Mouse (Mus musculus): ENCODE results near the gene Adgrf3. TPM values are rescaled to one million over a fixed set of nuclear protein-coding genes. Genes with fewer than 3 reads are reported as not detected.
"Not testable (repeated sequence)": the region's sequence is repeated elsewhere in the genome, so short reads cannot be mapped to it uniquely, and the experiment has no call there.

The Adgrf3 gene
- total RNA-seq (2022) = not detected

DNA sequence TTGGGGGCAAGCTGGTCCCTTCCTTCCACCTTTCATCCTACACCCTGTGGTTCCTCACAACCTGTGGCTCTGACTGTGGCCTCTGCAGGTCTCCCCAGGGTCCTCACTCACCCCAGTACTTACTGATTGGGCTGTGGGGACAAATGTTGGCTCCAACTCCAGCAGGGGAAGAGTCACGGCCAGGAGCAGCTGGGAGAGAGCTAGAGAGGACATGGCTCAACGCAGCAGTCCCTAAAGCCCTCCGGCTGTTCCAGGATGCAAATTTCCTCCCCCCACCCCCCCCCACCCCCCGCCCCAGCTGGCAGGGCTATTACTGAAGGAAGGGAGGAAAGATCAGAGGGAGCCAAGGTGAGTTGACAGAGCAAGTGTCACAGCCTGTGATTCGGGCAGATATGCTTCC lies at the start of gene Adgrf3:
Adgrf3 (minus strand) TSS at position 230 of the 400 bp plus-strand sequence.
- DNase-seq (ENCODE audit: low spot score in 2 of 2) = no peak

DNA sequence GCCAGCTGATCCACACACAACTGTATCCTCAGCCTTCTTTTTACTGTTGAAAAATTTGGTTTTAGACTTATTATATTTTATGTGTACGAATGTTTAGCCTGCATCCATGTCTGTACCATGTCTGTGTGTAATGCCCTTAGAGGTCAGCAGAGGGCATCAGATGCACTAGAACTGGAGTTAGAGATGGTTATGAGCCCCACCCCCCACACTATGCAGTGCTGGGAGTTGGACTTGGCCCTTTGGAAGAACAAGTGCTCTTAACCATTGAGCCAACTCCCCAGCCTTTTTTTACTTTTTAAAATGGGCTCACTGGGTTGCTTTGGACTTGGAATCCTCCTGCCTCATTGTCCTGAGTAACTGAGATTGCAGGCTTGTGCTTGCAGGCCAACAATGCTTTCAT lies 42.1 kb upstream of the Adgrf3 start:
- DNase-seq (ENCODE audit: low spot score in 2 of 2) = no peak

DNA sequence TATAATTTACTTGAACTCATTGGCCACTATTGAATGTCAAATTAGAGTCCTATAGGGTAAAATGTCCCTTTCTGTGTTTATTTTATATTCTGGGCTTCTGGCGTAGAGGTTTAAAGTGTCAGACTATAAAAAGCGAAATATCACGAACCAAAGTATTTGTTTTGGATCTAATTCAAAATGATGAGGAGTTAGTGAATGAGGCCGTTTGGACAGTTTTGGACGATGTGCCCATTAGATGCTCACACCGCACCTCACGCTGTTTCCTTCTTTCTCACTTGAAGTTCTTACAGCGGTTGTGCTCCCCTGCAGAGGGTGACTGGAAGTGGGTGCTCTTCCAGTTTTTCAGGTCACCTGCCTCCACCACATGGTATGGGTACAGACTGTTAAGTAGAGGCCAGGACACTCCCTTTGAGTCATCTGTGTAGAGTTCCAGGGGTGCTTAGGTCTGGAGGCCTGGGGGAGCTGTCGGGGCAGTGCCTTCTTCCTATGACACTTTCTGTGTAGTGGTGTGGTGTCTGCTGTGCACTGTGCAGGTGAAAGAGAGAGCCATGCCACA lies 40.4 kb upstream of the Adgrf3 start:
- no peak for DNase-seq (ENCODE audit: low spot score in 2 of 2)

DNA sequence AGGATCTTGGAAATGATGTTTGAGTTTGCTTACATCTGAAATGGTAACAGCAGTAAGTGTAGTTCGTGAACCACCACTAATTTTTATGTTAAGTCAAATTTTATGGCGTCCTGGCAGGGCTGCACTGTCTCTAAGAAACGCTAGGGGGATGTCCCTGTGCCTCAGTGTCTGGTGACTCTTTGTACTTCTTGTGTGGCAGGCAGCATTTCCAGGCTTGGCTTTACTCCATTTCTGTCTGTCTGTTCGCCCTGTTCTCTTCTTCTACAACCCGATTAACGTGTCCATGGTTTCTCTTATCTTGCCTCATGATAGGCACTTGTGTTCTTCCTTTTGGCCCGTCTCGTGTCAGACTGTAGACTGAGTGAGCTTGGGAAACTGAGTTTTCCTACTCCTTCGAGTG lies 38.2 kb upstream of the Adgrf3 start:
- peak in 1 of 2 experiments; percentile 5 for DNase-seq (ENCODE audit: low spot score in 2 of 2)

DNA sequence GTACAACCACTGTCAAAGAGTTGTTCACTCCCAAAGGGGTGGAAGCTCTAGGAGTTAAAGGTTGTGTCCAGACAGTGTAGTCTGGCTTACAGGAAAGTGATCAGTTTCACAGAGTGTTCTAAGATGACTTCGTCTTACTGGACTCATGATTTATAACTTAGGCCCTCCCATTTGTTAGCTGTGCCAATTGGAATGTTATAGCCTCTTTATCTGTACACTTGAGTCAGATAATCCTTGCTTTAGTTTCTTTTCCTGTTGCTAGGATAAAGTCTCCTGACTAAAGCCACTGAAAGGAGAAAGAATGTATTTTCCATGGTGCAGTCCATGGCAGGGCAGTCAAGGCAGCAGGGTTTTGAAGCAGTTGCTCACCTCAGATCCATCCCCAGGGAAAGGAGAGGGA lies 36.9 kb upstream of the Adgrf3 start:
- DNase-seq (ENCODE audit: low spot score in 2 of 2) = no peak

DNA sequence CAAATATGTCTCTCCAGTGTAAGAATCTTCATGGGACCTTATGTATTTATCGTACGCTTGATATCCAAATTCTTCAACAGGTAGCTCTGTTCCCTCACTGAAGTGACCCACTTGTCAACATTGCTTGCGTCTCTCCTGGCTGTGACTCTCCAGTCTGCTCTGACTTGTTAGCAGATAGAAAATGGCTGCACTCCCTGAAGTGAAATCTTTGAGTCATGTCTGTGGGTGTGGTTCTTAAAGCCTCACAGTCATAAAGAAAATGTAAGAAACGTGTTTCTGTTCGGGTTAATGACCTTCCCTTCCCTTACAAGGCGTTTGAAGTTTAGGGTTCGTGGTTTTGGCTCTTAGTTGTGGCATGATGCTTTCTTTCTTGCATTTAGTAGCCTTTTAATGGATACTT lies 35.0 kb upstream of the Adgrf3 start:
- no peak for DNase-seq (ENCODE audit: low spot score in 2 of 2)

DNA sequence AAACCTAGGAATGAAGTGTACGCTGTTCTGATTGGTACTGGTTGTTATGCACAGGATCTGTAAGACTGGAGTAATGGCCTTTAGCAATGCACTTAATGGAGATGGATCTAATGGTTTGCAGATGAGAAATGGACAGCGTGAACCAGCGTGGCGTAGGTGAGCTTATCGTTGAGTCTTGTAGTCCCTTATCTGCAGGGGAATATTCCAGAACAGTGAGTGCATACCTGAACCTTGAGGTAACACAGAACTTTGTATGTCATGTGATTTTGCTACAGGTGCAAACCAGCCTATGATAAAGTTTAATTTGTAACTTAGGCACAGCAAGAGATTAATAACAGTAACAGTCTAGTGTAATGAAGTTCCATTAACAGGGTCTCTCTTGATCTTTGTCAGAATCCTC lies 33.0 kb upstream of the Adgrf3 start:
- DNase-seq (ENCODE audit: low spot score in 2 of 2) = no peak

DNA sequence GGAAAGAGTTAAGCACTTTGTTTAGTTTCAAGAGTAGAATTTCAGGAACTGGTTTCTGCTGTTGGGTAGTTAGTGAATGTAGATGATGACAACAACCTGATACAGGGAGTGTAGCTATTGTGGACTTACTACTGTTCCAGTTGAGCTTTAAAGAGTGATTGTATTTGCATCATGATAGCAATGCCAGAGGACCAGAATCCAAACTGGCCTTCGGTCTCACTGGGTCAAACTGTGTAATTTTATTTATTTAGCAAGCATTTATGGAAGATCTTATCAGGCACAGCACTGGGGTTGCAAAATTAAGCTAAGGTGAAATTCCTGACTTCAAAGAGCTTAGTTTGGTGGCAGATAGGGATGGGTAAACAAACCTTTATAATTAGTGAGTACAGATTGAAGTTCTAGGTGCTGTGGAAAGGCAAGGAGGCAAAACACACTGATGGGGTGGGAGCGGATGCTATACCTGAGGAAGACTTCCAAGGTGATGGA lies 30.2 kb upstream of the Adgrf3 start:
- no peak for DNase-seq (ENCODE audit: low spot score in 2 of 2)

DNA sequence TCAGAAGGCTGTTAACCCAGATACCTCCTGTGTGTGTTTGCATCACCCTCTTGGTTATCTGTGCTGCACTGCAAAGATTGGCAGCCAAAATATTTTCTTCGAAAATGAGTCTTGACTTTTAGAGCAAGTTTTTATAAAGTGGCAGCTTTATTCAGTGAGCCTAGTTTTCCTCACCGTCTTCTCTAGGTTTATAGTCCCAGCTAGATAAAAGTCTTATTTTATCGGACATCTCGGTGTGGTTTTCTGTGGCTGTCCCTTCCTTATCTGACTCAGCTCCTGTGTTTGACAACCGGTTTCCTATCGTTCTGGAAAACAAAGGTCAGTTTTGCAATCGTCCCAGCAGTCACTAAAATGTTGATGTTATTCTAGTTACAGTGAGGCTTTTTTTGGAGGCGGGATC lies 28.5 kb upstream of the Adgrf3 start:
- no peak for DNase-seq (ENCODE audit: low spot score in 2 of 2)

DNA sequence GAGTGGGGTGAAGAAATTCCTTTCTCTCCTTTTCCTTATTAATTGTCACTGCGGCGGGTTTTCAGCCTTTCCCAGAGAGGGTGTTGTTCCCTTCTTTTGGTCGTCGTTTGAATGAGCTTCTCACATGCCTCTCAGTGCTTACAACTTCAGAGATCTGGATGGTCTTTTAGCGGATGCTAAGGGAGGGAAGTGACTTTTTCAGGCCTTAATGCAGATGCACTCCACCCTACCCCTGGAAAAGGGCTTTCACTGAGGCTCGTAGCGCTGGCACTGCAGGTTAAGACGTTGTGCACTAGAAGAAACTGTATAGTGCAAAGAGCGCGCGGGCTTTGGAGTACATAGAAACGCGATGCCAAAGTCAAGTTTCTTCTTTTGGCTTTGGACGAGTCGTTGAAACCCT lies 27.5 kb upstream of the Adgrf3 start:
- DNase-seq (ENCODE audit: low spot score in 2 of 2) = peak in 1 of 2 experiments; percentile 15

DNA sequence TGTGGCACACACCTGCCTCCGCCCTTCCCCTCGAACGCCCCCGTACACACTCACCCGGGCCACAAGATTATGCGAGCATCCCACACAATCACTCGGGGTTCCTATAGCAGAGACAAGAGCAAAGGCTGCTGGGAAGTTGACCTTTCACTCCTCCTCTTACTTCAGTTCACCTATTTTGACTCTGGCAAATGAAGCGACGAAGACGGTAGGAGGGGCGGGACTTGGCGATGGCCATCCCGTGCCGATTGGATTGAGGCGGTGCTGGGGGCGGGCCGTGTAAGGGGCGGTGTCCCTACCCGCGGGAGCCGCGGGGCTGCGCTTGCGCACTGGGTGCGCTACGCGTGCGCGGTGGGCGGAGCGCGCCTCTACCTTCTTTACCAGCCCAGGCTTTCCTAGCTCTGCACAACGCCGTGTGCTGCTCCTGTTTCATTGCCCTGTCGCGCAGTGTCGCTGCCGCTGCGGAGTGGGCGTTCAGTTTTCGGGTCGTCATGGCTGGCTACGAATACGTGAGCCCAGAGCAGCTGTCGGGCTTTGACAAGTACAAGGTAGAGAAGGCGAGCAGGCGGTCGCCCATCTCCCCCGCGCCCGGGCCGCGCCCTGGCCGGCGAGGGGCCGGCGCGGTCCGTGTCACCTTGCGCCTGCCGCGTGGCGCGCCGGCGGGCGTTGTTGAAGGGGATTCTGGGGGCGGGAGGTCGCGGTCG lies 26.9 kb upstream of the Adgrf3 start, which contains the start of gene Selenoi:
Selenoi (plus strand) TSS at position 311 of the 701 bp plus-strand sequence.
- peak; percentile 99 for DNase-seq (ENCODE audit: low spot score in 2 of 2)

DNA sequence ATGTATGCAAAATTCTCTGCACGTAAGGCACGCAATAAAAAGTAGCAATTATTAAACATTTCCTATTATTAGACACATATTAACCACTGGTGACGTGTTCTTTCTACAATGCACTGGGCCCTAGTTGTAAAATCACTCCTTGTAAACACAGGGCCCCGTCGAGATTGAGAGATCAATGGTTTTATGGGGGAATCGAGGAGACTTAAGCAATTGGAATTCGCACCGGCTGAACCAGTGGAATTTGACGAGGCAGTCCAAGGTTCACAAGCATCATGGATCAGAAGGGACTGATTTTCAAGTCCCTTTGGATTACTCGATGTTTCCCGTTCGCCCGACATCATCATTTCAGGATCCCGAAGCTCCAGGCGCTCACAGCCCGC lies 26.4 kb upstream of the Adgrf3 start:
- no peak for DNase-seq (ENCODE audit: low spot score in 2 of 2)

DNA sequence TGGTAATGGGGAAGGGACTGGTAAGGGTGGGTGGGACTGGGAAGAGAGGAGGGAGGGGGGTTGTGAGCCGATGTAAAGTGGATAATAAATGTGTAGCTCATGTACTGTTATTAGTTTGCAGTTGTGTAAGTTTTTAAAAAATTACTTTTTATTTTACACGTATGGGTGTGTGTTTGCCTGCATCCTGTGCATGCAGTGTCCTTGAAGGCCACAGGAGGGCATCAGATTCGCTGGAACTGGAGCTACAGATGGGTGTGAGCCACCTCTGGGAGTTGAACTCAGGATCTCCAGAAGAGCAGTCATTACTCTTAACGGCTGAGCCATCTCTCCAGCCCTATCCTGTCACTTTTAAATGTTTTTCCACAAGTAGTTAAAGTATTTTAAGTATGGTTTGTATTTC lies 25.4 kb upstream of the Adgrf3 start:
- DNase-seq (ENCODE audit: low spot score in 2 of 2) = no peak

DNA sequence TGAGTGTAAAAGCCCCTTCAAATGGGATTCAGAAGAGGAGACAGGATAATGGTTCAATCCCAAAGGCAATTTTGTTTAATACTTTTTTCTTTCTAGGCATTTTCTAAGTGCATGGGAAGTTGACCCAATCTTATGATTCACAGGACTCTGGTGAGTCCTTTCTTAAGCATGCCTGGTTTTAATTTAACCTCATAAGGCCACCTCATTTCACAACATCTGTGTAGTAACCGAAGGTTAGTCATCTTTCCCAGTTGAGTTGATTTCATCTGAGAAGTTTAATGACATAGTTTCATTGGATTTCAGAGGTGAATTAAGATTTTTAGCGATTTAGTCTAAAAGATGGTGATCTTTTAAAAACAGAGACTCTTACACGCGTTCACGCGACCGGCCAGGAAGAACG lies 17.2 kb upstream of the Adgrf3 start:
- no peak for DNase-seq (ENCODE audit: low spot score in 2 of 2)

DNA sequence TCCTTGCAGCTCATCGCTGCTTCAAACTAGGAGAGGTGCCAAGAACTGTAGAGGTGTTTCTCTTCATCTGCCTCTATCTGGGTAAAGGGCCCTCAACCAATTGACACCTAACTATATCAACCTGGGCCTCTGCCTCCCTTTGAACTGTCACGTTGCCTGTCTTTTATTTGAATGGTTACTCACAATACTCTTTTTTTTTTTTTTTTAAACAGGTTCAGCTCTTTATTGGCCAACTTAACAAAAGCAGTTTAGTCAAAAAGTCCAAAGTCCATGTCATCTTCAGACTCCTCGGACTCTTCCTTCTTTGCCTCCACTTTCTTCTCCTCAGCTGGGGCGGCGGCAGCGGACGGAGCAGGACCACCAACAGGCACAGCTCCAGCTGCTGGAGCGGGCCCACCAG lies 15.1 kb upstream of the Adgrf3 start:
- no peak for DNase-seq (ENCODE audit: low spot score in 2 of 2)

DNA sequence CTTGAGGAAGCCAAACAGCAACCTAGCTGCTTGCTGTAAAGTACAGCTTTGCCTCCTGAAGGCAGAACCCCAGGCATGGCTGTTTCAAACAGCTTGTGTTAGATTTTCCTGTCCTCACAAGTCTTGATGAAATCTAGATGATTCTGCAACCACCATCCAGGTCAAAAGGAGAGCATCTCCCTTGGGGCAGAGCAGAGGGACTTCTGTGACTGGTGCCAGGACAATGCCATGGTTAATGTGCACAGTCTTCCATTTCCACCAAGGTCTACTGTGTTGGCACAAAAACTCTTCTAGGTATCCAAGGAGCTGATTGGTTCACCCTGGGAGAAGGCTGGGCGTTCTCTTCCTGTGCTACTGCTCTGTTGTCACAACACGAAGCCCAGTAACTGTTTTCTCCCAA lies 14.2 kb upstream of the Adgrf3 start:
- no peak for DNase-seq (ENCODE audit: low spot score in 2 of 2)

DNA sequence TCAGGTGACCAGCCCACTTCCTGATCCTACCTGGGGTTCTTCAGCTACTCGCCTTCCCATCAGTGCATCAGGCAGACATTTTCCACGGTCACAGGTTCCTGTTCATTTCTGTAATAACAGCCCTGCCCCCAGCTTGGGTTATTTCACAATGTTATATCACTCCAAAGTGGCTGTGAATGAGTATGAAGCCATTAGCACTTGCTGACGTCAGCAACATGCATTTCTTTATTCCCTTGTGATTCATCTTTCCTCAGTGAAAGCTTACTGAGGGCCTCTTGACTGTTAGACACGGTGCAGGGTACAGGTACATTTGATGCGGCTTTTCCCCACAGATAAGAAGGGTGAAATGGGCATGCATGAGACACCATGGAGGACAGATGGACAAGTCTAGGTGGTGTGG lies 10.4 kb upstream of the Adgrf3 start:
- DNase-seq (ENCODE audit: low spot score in 2 of 2) = no peak

DNA sequence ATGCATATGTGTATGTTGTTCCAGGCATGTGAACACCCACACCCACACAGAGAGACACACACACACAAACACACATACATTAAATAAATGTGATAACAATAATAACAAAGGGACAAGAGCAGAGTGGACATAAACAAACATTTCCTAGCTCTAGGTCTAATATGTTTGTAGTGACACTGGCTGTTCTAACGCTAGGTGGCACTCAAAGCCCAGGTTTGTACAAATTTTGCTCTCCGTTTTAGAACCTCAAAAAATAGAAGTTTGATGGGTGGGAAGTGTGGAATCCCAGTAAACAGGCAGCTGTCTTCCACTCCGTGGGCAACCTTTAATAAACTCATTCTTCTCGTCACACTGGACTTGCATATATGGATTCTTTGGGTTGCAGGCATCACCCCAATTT lies 9.4 kb upstream of the Adgrf3 start:
- peak in 1 of 2 experiments; percentile 69 for DNase-seq (ENCODE audit: low spot score in 2 of 2)

DNA sequence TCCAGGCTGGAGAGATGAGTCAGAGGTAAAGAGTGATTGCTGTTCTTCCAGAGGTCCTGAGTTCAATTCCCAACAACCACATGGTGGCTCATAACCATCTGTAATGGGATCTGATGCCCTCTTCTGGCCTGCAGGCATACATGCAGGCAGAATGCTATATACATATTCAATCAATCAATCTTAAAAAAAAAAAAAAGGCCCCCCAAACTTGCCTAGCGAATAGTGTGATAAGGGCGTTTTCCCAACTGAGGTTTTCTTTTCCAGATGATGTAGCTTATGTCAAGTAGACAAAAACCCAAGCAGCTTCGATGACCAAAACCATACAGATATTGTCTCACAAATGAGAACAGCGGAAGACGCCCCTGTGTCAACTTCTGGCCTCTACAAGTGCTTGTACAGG lies 5.2 kb upstream of the Adgrf3 start:
- not testable (repeated sequence) for DNase-seq (ENCODE audit: low spot score in 2 of 2)

DNA sequence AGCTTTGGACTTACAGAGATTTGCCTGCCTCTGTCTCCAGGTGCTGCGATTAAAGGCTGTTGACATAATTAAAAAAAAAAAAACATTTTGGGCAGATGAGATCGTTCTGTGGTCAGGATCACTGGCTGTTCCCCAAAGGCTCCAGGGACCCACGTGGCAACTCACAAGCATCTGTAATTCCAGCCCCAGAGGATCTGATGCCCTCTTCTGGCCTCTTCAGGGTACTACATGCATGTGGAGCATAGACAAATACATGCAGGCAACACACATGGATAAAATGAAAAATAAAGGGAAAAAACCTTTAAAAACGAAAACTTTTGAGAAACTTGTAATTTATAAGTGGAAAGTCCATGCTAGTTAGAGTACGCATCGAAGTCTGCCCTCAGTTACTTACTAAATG lies 1.8 kb upstream of the Adgrf3 start:
- DNase-seq (ENCODE audit: low spot score in 2 of 2) = no peak

DNA sequence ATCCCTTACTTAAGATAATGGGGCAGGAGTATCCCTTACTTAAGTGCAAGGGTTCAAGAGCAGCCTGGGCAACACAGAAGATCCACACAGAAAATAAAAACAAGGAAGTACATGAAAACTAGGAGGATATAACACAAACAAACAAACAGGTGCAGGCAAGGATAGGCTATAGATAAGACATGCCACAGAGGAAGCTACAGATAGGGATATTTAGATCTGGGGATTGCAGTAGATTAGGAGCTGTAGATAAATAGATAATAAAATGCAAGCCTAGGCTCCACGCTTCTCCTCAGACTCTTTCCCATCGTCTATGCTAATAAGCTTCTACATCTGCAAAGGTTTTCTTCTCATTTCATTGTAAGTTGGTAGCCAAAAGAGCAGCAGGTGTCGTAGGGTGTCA lies 488 bp downstream of the Adgrf3 start:
- DNase-seq (ENCODE audit: low spot score in 2 of 2) = no peak

DNA sequence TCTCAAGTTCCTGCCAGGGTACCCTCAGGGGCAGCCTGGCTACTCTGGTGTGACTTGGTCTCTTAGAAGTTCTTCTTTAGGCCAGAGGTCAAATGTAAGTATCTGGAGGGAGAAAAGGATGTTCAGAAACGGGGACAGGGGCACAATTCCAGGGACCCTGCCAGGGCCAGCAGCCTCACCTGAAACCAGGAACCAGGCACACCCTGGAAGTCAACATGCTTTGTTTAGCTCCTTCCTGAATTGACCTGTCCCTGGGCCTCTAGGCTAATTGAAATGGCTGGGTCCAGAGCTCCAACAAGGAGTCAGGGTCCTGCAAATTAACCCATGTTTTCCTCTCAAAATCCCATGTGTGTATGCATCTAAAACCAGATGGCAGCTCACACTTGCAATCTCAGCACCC lies 1.1 kb downstream of the Adgrf3 start:
- no peak for DNase-seq (ENCODE audit: low spot score in 2 of 2)

DNA sequence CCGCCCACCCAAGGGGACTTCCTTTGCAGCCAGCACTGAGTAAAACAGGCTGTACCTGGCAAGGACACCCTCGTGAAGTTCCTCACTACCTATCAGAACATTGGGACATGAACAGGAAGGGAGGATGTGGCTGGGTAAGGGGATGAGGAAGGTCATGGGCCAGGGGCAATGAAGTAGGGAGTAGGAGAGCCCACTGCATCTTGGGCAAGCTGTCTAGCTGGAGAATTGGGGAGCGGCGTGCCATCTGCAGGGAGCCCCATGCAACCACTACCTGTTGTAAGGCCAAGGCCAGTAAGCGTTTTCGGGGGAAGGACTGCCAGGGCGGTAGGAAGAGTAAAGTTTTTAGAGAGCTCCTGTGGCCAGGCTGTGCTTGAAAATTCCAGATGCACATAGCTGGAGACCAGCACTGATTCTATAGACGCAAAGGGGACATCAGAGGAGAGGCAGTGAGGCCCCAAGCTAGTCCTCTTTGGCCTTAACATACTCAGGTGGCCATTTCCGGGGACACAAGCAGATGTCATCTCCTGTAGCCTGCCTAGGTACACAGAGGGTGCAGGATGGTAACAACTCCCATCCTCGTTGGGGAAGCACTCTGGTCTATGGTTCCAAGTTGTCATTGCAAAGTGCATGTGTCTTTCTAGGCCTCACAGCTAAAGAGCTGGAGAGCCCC lies 2.2 kb downstream of the Adgrf3 start:
- no peak for DNase-seq (ENCODE audit: low spot score in 2 of 2)

Measured in layer of hippocampus, adult 8-10 months (tissue).